Mouse (Mus musculus) limb, embryonic 14.5 days (tissue): ENCODE measurements around the gene Reep6. TPM values are rescaled to one million over a fixed set of nuclear protein-coding genes. Genes with fewer than 3 reads are reported as not detected.

ENCODE experiments used
- ATAC-seq: fragments of 200-750 bp; cut with Nextera tagmentation; 2 replicates; pipeline ENCODE4 v1.8.0; 2017; ENCODE audit warnings: low read depth, moderate number of reproducible peaks, moderate TSS enrichment; ENCODE audit not compliant: low FRiP score
- DNase-seq: peaks from one replicate; pipeline ENCODE4 v3.0.0-alpha.2; 2015; ENCODE audit warnings: low spot score
- H3K27ac ChIP-seq: fragments of 300-500 bp; sonication (generic); replicated peaks from 2 replicates; pipeline ENCODE4 v1.5.1; 2014; ENCODE audit warnings: low read depth, mild to moderate bottlenecking, low read length, moderate library complexity, mixed read lengths
- H3K27me3 ChIP-seq: fragments of 300-500 bp; sonication (generic); 2 replicates; pipeline ENCODE4 v1.6.1; 2014; ENCODE audit warnings: low read length, mixed read lengths; ENCODE audit not compliant: control insufficient read depth, insufficient read depth
- H3K36me3 ChIP-seq: fragments of 300-500 bp; sonication (generic); 2 replicates; pipeline ENCODE4 v1.6.1; 2014; ENCODE audit warnings: mild to moderate bottlenecking, low read length, moderate library complexity, mixed read lengths; ENCODE audit not compliant: control insufficient read depth, insufficient read depth
- H3K4me1 ChIP-seq: fragments of 300-500 bp; sonication (generic); 2 replicates; pipeline ENCODE4 v1.6.1; 2014; ENCODE audit warnings: antibody characterized with exemption, low read length, mixed read lengths; ENCODE audit not compliant: control insufficient read depth, insufficient read depth
- H3K4me2 ChIP-seq: fragments of 300-500 bp; sonication (generic); replicated peaks from 2 replicates; pipeline ENCODE4 v1.6.1; 2014; ENCODE audit warnings: low read depth, mild to moderate bottlenecking, low read length, moderate library complexity; ENCODE audit not compliant: severe bottlenecking
- H3K4me3 ChIP-seq: fragments of 300-500 bp; sonication (generic); replicated peaks from 2 replicates; pipeline ENCODE4 v1.5.1; 2014; ENCODE audit warnings: low read length
- H3K9ac ChIP-seq: fragments of 300-500 bp; sonication (generic); 2 replicates; pipeline ENCODE4 v1.6.1; 2014; ENCODE audit warnings: mild to moderate bottlenecking, low read depth, low read length, moderate library complexity; ENCODE audit not compliant: severe bottlenecking
- H3K9me3 ChIP-seq: fragments of 300-500 bp; sonication (generic); 2 replicates; pipeline ENCODE4 v1.6.1; 2016; ENCODE audit warnings: low read length; ENCODE audit not compliant: control insufficient read depth
- POLR2A ChIP-seq: fragments of 200-500 bp; IDR thresholded peaks from 2 replicates; pipeline ENCODE4 v1.8.0; 2012; ENCODE audit warnings: inconsistent platforms, mild to moderate bottlenecking, moderate library complexity, borderline replicate concordance; ENCODE audit not compliant: insufficient read depth, insufficient read length; ENCODE audit errors: extremely low read depth
- WGBS: fragments of 180-500 bp; shearing (Covaris S2); extraction: QIAGEN DNeasy Blood & Tissue Kit; methylation state at CpG from one replicate; pipeline ENCODE4 v1.1.7; 2014; 5-methylcytosine and 5-hydroxymethylcytosine counted together
- polyA plus RNA-seq, 2 experiments: library from polyadenylated mRNA; depleted of rRNA in 1 of 2; stranded (reverse) in 1 of 2; unstranded in 1 of 2; fragments of >200 nt; fragmentation: Nextera tagmentation in 1 of 2; extraction: Ambion mirVana in 1 of 2; gene quantifications; 2 replicates each; pipeline versions ENCODE4 v1.2.1 to v1.2.3; 2012 to 2014

The Reep6 gene
- polyA plus RNA-seq, 2 experiments: 3.9 to 10.5 TPM

- no peak for DNase-seq
- WGBS: 63% methylated on average over 52 of the region's 54 CpGs
- peaks cover 69% of the 10 kb centered on the region for H3K27me3 ChIP-seq
- H3K4me1 ChIP-seq: no peaks in the 10 kb centered on the region
- ATAC-seq: no peak
- H3K9ac ChIP-seq: no peak overlapping the region
- H3K9me3 ChIP-seq: no peaks in the 10 kb centered on the region
- no peak overlapping the region for H3K4me2 ChIP-seq
- TF ChIP-seq POLR2A: no peak
- H3K27ac ChIP-seq: no peak overlapping the region
- H3K36me3 ChIP-seq: 0 out of 2 replicates have a peak, but pooled peaks cover 5% of the 10 kb centered on the region
- H3K4me3 ChIP-seq: no peak overlapping the region
Observed at GRCm38 (mm10) chr10:80312586-80313504, 16.9 kb upstream of the Reep6 start.

- ATAC-seq: no peak
- 46% methylated on average over 19 of the region's 20 CpGs for WGBS
Observed at GRCm38 (mm10) chr10:80313627-80314201, 16.0 kb upstream of the Reep6 start.

GRCm38 (mm10) chr10:80314494-80315001 is 15.2 kb upstream of the Reep6 start:
- no peak overlapping the region for H3K27ac ChIP-seq
- peaks cover 17% of the 10 kb centered on the region; the same call in 1 of the 2 replicates for H3K36me3 ChIP-seq
- DNase-seq: no peak
- H3K27me3 ChIP-seq: peaks cover 69% of the 10 kb centered on the region
- ATAC-seq: no peak
- WGBS: 43% methylated on average over 16 of the region's 16 CpGs
- 0 out of 2 replicates have a peak, but pooled peaks cover 3% of the 10 kb centered on the region for H3K4me1 ChIP-seq
- no peak overlapping the region for H3K4me2 ChIP-seq
- TF ChIP-seq POLR2A: no peak
- H3K4me3 ChIP-seq: no peak overlapping the region
- H3K9ac ChIP-seq: no peak overlapping the region
- no peaks in the 10 kb centered on the region for H3K9me3 ChIP-seq

More at GRCm38 (mm10) chr10:80313627-80314201, 16.0 kb upstream of the Reep6 start:
- Histone ChIP-seq H3K9ac (no peak overlapping the region), H3K27ac (no peak overlapping the region), H3K4me3 (no peak overlapping the region), H3K9me3 (no peaks in the 10 kb centered on the region), H3K27me3 (peaks cover 69% of the 10 kb centered on the region), H3K36me3 (peaks cover 13% of the 10 kb centered on the region; the same call in 1 of the 2 replicates), H3K4me2 (no peak overlapping the region), H3K4me1 (no peaks in the 10 kb centered on the region)
- no peak for TF ChIP-seq POLR2A
- DNase-seq: no peak

- no peak overlapping the region for H3K4me3 ChIP-seq
- WGBS: 44% methylated on average over 27 of the region's 27 CpGs
Observed at GRCm38 (mm10) chr10:80315315-80315714, 14.4 kb upstream of the Reep6 start.

GRCm38 (mm10) chr10:80316359-80316781 is 13.4 kb upstream of the Reep6 start:
- no peak overlapping the region for H3K4me2 ChIP-seq
- DNase-seq (no peak), ATAC-seq (no peak)
- H3K27me3 ChIP-seq: peaks cover 56% of the 10 kb centered on the region
- 20% methylated on average over 11 of the region's 11 CpGs for WGBS
- H3K4me1 ChIP-seq: 0 out of 2 replicates have a peak, but pooled peaks cover 3% of the 10 kb centered on the region
- H3K9me3 ChIP-seq: no peaks in the 10 kb centered on the region
- peaks cover 17% of the 10 kb centered on the region; the same call in 1 of the 2 replicates for H3K36me3 ChIP-seq
- H3K27ac ChIP-seq: no peak overlapping the region
- H3K9ac ChIP-seq: no peak overlapping the region
- no peak overlapping the region for H3K4me3 ChIP-seq
- TF ChIP-seq POLR2A: no peak

More at GRCm38 (mm10) chr10:80315315-80315714, 14.4 kb upstream of the Reep6 start:
- ATAC-seq (no peak), DNase-seq (no peak)
- no peak for TF ChIP-seq POLR2A
- no peaks in the 10 kb centered on the region for H3K9me3 ChIP-seq
- no peak overlapping the region for H3K27ac ChIP-seq
- H3K9ac ChIP-seq: no peak overlapping the region
- no peak overlapping the region for H3K4me2 ChIP-seq
- peaks cover 17% of the 10 kb centered on the region; the same call in 1 of the 2 replicates for H3K36me3 ChIP-seq
- H3K27me3 ChIP-seq: peaks cover 67% of the 10 kb centered on the region
- 0 out of 2 replicates have a peak, but pooled peaks cover 3% of the 10 kb centered on the region for H3K4me1 ChIP-seq
